Mouse (Mus musculus): ENCODE measurements around the gene Tmem28. TPM values are rescaled to one million over a fixed set of nuclear protein-coding genes. Genes with fewer than 3 reads are reported as not detected.
A peak's percentile ranks its signal among the peaks of the same experiment; 100 is the strongest.

Tmem28 gene
- 10.3 and 11.1 TPM in 2 replicates for polyA plus RNA-seq (2012; rRNA removed)

- Histone ChIP-seq H3K4me3 (ENCODE audit: insufficient read depth, low read length) (peak within 1 kb of the TSS; percentile 66), H3K27ac (ENCODE audit: insufficient read depth, low read length) (no peak within 1 kb of the TSS; the same call in 1 of the 2 replicates), H3K4me1 (ENCODE audit: control insufficient read depth, insufficient read depth, low read length) (no peaks in the 10 kb centered on the region)
- no peak for TF ChIP-seq POLR2A (IDR thresholded peaks at IDR 0.05; ENCODE audit: extremely low read depth, insufficient read depth, low read length)
- no peak for TF ChIP-seq CTCF (IDR thresholded peaks at IDR 0.05; ENCODE audit: extremely low read depth, insufficient read depth, low read length)
Observed at GRCm38 (mm10) chrX:99820790-99821395, at the start of gene Tmem28. Gene Tmem28, plus strand, starts transcription at chrX:99821021.

- no peak for TF ChIP-seq POLR2A (IDR thresholded peaks at IDR 0.05; ENCODE audit: extremely low read depth, insufficient read depth, low read length)
- no peak for TF ChIP-seq CTCF (IDR thresholded peaks at IDR 0.05; ENCODE audit: extremely low read depth, insufficient read depth, low read length)
- H3K4me1 ChIP-seq (ENCODE audit: control insufficient read depth, insufficient read depth, low read length): no peaks in the 10 kb centered on the region
- H3K27ac ChIP-seq (ENCODE audit: insufficient read depth, low read length): no peak overlapping the region
- no peak overlapping the region for H3K4me3 ChIP-seq (ENCODE audit: insufficient read depth, low read length)
Observed at GRCm38 (mm10) chrX:99780308-99780707, 40.5 kb upstream of the Tmem28 start.

GRCm38 (mm10) chrX:99808375-99808774 lies 12.4 kb upstream of the Tmem28 start:
- H3K27ac ChIP-seq (ENCODE audit: insufficient read depth, low read length): no peak overlapping the region
- no peaks in the 10 kb centered on the region for H3K4me1 ChIP-seq (ENCODE audit: control insufficient read depth, insufficient read depth, low read length)
- no peak for TF ChIP-seq POLR2A (IDR thresholded peaks at IDR 0.05; ENCODE audit: extremely low read depth, insufficient read depth, low read length)
- peak; percentile 46; the same call in 1 of the 2 replicates for TF ChIP-seq CTCF (IDR thresholded peaks at IDR 0.05; ENCODE audit: extremely low read depth, insufficient read depth, low read length)
- H3K4me3 ChIP-seq (ENCODE audit: insufficient read depth, low read length): no peak overlapping the region

- H3K27ac ChIP-seq (ENCODE audit: insufficient read depth, low read length): no peak overlapping the region
- TF ChIP-seq CTCF (IDR thresholded peaks at IDR 0.05; ENCODE audit: extremely low read depth, insufficient read depth, low read length) (peak; percentile 19), POLR2A (IDR thresholded peaks at IDR 0.05; ENCODE audit: extremely low read depth, insufficient read depth, low read length) (no peak)
- peak overlapping the region; percentile 66 for H3K4me3 ChIP-seq (ENCODE audit: insufficient read depth, low read length)
- no peaks in the 10 kb centered on the region for H3K4me1 ChIP-seq (ENCODE audit: control insufficient read depth, insufficient read depth, low read length)
Observed at GRCm38 (mm10) chrX:99819395-99819935, 1.4 kb upstream of the Tmem28 start.

- H3K4me3 ChIP-seq (ENCODE audit: insufficient read depth, low read length): peak overlapping the region; percentile 66
- H3K4me1 ChIP-seq (ENCODE audit: control insufficient read depth, insufficient read depth, low read length): no peaks in the 10 kb centered on the region
- H3K27ac ChIP-seq (ENCODE audit: insufficient read depth, low read length): no peak overlapping the region; the same call in 1 of the 2 replicates
- peak; percentile 40; the same call in 1 of the 2 replicates for TF ChIP-seq POLR2A (IDR thresholded peaks at IDR 0.05; ENCODE audit: extremely low read depth, insufficient read depth, low read length)
- no peak for TF ChIP-seq CTCF (IDR thresholded peaks at IDR 0.05; ENCODE audit: extremely low read depth, insufficient read depth, low read length)
Observed at GRCm38 (mm10) chrX:99819936-99820789, 658 bp upstream of the Tmem28 start.

- Histone ChIP-seq H3K4me1 (ENCODE audit: control insufficient read depth, insufficient read depth, low read length) (no peaks in the 10 kb centered on the region; the same call in 1 of the 2 replicates), H3K27ac (ENCODE audit: insufficient read depth, low read length) (no peak overlapping the region), H3K4me3 (ENCODE audit: insufficient read depth, low read length) (no peak overlapping the region)
- TF ChIP-seq CTCF (IDR thresholded peaks at IDR 0.05; ENCODE audit: extremely low read depth, insufficient read depth, low read length) (no peak), POLR2A (IDR thresholded peaks at IDR 0.05; ENCODE audit: extremely low read depth, insufficient read depth, low read length) (no peak)
Observed at GRCm38 (mm10) chrX:99842090-99842489, 21.3 kb downstream of the Tmem28 start.

GRCm38 (mm10) chrX:99853261-99853741 lies 32.5 kb downstream of the Tmem28 start:
- no peaks in the 10 kb centered on the region for H3K4me1 ChIP-seq (ENCODE audit: control insufficient read depth, insufficient read depth, low read length)
- no peak overlapping the region for H3K4me3 ChIP-seq (ENCODE audit: insufficient read depth, low read length)
- no peak overlapping the region for H3K27ac ChIP-seq (ENCODE audit: insufficient read depth, low read length)
- TF ChIP-seq POLR2A (IDR thresholded peaks at IDR 0.05; ENCODE audit: extremely low read depth, insufficient read depth, low read length) (no peak), CTCF (IDR thresholded peaks at IDR 0.05; ENCODE audit: extremely low read depth, insufficient read depth, low read length) (no peak)

GRCm38 (mm10) chrX:99853834-99854233 lies 33.0 kb downstream of the Tmem28 start:
- H3K4me3 ChIP-seq (ENCODE audit: insufficient read depth, low read length): no peak overlapping the region

GRCm38 (mm10) chrX:99872228-99872627 lies 51.4 kb downstream of the Tmem28 start:
- TF ChIP-seq CTCF (IDR thresholded peaks at IDR 0.05; ENCODE audit: extremely low read depth, insufficient read depth, low read length) (no peak), POLR2A (IDR thresholded peaks at IDR 0.05; ENCODE audit: extremely low read depth, insufficient read depth, low read length) (no peak)
- H3K4me1 ChIP-seq (ENCODE audit: control insufficient read depth, insufficient read depth, low read length): no peaks in the 10 kb centered on the region
- H3K4me3 ChIP-seq (ENCODE audit: insufficient read depth, low read length): no peak overlapping the region

More at GRCm38 (mm10) chrX:99853834-99854233, 33.0 kb downstream of the Tmem28 start:
- no peaks in the 10 kb centered on the region for H3K4me1 ChIP-seq (ENCODE audit: control insufficient read depth, insufficient read depth, low read length)
- no peak overlapping the region for H3K27ac ChIP-seq (ENCODE audit: insufficient read depth, low read length)
- TF ChIP-seq CTCF (IDR thresholded peaks at IDR 0.05; ENCODE audit: extremely low read depth, insufficient read depth, low read length): no peak
- TF ChIP-seq POLR2A (IDR thresholded peaks at IDR 0.05; ENCODE audit: extremely low read depth, insufficient read depth, low read length): no peak

More at GRCm38 (mm10) chrX:99872228-99872627, 51.4 kb downstream of the Tmem28 start:
- no peak overlapping the region for H3K27ac ChIP-seq (ENCODE audit: insufficient read depth, low read length)

All from cortical plate, adult 2 months (tissue).